In genomic region chr4:133046691-133047352, GRCm38 (mm10) we compare ENCODE assay signal across 9 mouse cellular contexts. TPM values are rescaled to one million over a fixed set of nuclear protein-coding genes. Genes with fewer than 3 reads are reported as not detected.
DNase-seq lines count a peak whose midpoint lies in the region; ATAC-seq and TF ChIP-seq lines count a peak whose summit lies in the region.
"Had no signal": no experiment of that assay in that cellular context is flagged by ENCODE, and none has a peak within 500 bp of the region (broad histone marks: within the 10 kb centered on the region; RNA-seq: fewer than 3 reads in every experiment).

No protein-coding gene starts in this region.

- WGBS in forebrain, embryonic 13.5 days = 32% methylated on average over 12 of the region's 12 CpGs
- WGBS in limb, embryonic 10.5 days = 16% methylated on average over 12 of the region's 12 CpGs

- peak overlapping the region; percentile 33 for H3K4me2 ChIP-seq in forebrain, embryonic 13.5 days

- H3K9ac ChIP-seq in forebrain, embryonic 13.5 days = peak overlapping the region; percentile 62

- H3K9me3 ChIP-seq in E14TG2a.4 (ENCODE audit: low read length) = no peaks in the 10 kb centered on the region
- H3K9me3 ChIP-seq in forebrain, embryonic 13.5 days (replicated peaks) = no peaks in the 10 kb centered on the region
- H3K9me3 ChIP-seq in limb, embryonic 10.5 days (replicated peaks) = no peaks in the 10 kb centered on the region

- no peak for DNase-seq in frontal cortex, postnatal 25 days (ENCODE audit: low spot score in 2 of 2)
- DNase-seq in limb, embryonic 10.5 days (ENCODE audit: low spot score) = no peak
- DNase-seq in adrenal gland, postnatal 4 days (ENCODE audit: low spot score in 2 of 2) = no peak
- DNase-seq in lung, postnatal 36 days = no peak

- H3K27me3 ChIP-seq in E14TG2a.4 (ENCODE audit: insufficient read depth, low read length) = no peaks in the 10 kb centered on the region
- no peaks in the 10 kb centered on the region for H3K27me3 ChIP-seq in forebrain, embryonic 13.5 days
- H3K27me3 ChIP-seq in limb, embryonic 10.5 days (ENCODE audit: low read depth, poor library complexity, severe bottlenecking) = no peaks in the 10 kb centered on the region

- H3K4me3 ChIP-seq in E14TG2a.4 (replicated peaks; ENCODE audit: low read length) = peak overlapping the region; percentile 92
- no peak overlapping the region for H3K4me3 ChIP-seq in forebrain, embryonic 13.5 days
- H3K4me3 ChIP-seq in limb, embryonic 10.5 days = peak overlapping the region; percentile 23

- H3K36me3 ChIP-seq in E14TG2a.4 (ENCODE audit: insufficient read depth, low read length) = peaks cover 95% of the 10 kb centered on the region
- H3K36me3 ChIP-seq in forebrain, embryonic 13.5 days (ENCODE audit: poor library complexity, severe bottlenecking) = no peaks in the 10 kb centered on the region
- H3K36me3 ChIP-seq in limb, embryonic 10.5 days = 0 out of 2 replicates have a peak, but pooled peaks cover 4% of the 10 kb centered on the region

- ATAC-seq in frontal cortex, adult (ENCODE audit: low TSS enrichment) = peak; percentile 29; the same call in 1 of the 2 replicates
- no peak for ATAC-seq in forebrain, embryonic 13.5 days
- no peak for ATAC-seq in megakaryocyte-erythroid progenitor cell, adult 5-6 weeks (replicated peaks; ENCODE audit: low FRiP score, low TSS enrichment, poor library complexity, severe bottlenecking)

- H3K27ac ChIP-seq in forebrain, embryonic 13.5 days = peak overlapping the region; percentile 90
- H3K27ac ChIP-seq in limb, embryonic 10.5 days = peak overlapping the region; percentile 88
- H3K27ac ChIP-seq: macrophage had no signal

- TF ChIP-seq CTCF in E14TG2a.4 (conservative IDR thresholded peaks at IDR 0.05; ENCODE audit: low read length) = no peak

- H3K4me1 ChIP-seq in E14TG2a.4 (replicated peaks; ENCODE audit: low read depth, low read length) = peaks cover 100% of the 10 kb centered on the region
- H3K4me1 ChIP-seq in forebrain, embryonic 13.5 days = peaks cover 100% of the 10 kb centered on the region
- H3K4me1 ChIP-seq in limb, embryonic 10.5 days = peaks cover 100% of the 10 kb centered on the region

RNA-seq across cellular contexts. Expression of gene Ahdc1, which starts 35.8 kb away (rescaled TPM):
- 7.3 and 8.1 TPM in 2 replicates for polyA plus RNA-seq in forebrain, embryonic 13.5 days (2015; fragmentation: Nextera tagmentation; extraction: Ambion mirVana)
- 13.0 and 13.8 TPM in 2 replicates for polyA plus RNA-seq in limb, embryonic 10.5 days (2016; fragmentation: Nextera tagmentation; extraction: Ambion mirVana)
- total RNA-seq in megakaryocyte-erythroid progenitor cell, adult 5-6 weeks (2014; fragmentation: Nextera tagmentation) = 4.8 and 7.0 TPM in 2 replicates
- total RNA-seq in megakaryocyte-erythroid progenitor cell, adult 5-6 weeks (2017) = 0.33 and 0.72 TPM in 2 replicates
- total RNA-seq in adrenal gland, postnatal 4 days (2021) = 10 to 100 TPM; 92.5 to 98.7 TPM

Comparison
In these comparisons a context has a peak if more than half of its experiments do, and no peak if none do; other contexts are left out.
1. RNA of gene Ahdc1, which starts 35.8 kb away (total RNA-seq): 92.5 to 98.7 TPM in adrenal gland, postnatal 4 days; 0.33 to 7.0 TPM in megakaryocyte-erythroid progenitor cell, adult 5-6 weeks; every median in the first group is over 10 times any median in the second.